Mouse (Mus musculus): ENCODE measurements around the gene Dnajc5. TPM values are rescaled to one million over a fixed set of nuclear protein-coding genes. Genes with fewer than 3 reads are reported as not detected.
A peak's percentile ranks its signal among the peaks of the same experiment; 100 is the strongest.

Gene Dnajc5
- polyA plus RNA-seq, 1 experiment = 190 TPM

- TF ChIP-seq CTCF (IDR thresholded peaks at IDR 0.05; ENCODE audit: borderline replicate concordance, extremely low read depth, insufficient read depth, insufficient read length) = no peak
- no peak for TF ChIP-seq POLR2A (IDR thresholded peaks at IDR 0.05; ENCODE audit: borderline replicate concordance, extremely low read depth, insufficient read depth, insufficient read length, poor library complexity, severe bottlenecking)
- no peak for DNase-seq (ENCODE audit: low read depth)
These were observed 62.7 kb downstream of the Dnajc5 start for GRCm38 (mm10) chr2:181582939-181583338.

DNA sequence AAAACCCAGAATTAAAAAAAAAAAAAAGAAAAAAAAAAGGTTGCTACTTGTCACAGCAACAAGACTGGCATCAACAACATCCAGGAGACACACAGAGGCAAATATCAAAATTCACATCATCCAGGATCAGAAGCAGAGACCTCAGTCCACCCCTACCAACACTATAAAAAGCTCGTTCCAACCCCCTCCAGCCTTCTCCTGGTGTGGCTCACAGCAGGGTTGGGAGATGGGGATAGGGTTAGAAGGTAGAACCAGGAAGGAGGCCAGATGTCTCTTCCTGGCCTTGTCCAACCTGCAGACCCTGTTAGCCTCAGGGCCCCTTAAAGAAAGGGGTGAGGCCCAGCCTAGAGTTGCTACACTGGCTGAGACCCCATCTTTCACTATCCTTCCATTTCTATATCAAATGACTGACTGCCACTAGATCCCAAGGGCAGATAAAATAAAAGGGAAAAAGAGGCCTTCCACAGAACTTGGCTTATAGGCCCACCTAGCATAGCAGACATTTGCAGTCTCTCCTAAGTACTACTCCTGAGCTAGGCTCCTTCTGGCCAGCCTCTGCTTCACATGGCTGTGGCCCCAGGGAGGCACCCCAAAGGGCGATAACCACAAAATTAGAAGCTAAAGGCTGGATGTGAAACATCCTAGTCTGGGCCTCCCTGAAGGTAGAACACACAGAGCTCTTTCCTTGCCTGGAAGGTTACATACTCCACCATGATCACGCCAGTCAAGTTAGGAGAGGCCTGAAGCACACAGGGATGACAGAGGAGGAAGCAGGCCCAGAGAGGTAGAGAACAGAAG lies 63.4 kb downstream of the Dnajc5 start:
- TF ChIP-seq POLR2A (IDR thresholded peaks at IDR 0.05; ENCODE audit: borderline replicate concordance, extremely low read depth, insufficient read depth, insufficient read length, poor library complexity, severe bottlenecking) (no peak), CTCF (IDR thresholded peaks at IDR 0.05; ENCODE audit: borderline replicate concordance, extremely low read depth, insufficient read depth, insufficient read length) (no peak)
- no peak for DNase-seq (ENCODE audit: low read depth)

DNA sequence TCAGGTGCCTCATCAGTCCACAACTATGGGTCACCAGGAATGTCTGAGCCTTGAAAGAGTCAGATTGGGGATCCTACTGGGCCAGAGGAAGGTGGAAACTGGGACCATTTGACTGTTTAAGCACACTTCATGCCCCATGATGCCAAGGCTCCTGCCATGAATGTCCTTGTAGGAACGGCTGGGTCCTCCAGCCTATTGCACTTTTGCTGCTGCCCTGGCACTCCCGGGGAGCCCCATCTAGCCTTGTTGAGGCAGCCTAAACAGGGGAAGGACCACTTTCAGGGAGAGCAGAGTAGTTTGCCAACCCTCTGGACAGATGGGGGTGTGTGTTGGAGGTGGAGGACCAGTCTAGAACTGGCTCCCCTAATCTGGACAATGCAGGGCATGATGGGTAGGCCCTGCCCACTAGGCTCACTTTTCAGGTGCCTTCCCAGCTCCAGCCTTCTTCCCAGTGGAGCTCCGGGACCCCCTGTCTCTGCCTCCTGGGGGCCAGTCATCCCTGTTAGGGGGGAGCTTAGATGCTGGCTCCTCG lies 64.2 kb downstream of the Dnajc5 start, which contains the start of gene Uckl1:
Gene Uckl1 (minus strand): TSS at position 482 of the 532 bp plus-strand sequence.
- TF ChIP-seq POLR2A (IDR thresholded peaks at IDR 0.05; ENCODE audit: borderline replicate concordance, extremely low read depth, insufficient read depth, insufficient read length, poor library complexity, severe bottlenecking) = no peak
- no peak for TF ChIP-seq CTCF (IDR thresholded peaks at IDR 0.05; ENCODE audit: borderline replicate concordance, extremely low read depth, insufficient read depth, insufficient read length)
- no peak for DNase-seq (ENCODE audit: low read depth)

DNA sequence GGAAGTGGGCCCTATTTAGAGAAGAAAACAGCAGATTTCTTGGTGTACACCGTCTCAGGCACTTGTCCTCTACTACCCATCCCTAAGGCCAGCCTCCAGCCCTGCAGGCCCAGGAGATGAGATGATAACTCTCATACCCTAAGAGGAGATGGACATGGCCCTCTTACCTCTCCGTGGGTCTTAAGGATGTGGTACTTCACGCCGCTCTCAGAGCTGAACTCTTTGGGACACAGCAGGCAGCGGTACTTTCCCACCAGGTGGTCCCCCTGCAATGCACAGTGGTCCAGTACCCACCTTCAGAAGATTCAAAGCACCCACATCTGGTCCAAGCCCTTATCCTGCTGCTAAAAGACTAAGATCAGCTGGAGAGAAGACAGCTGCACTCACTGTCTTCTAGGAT lies 65.2 kb downstream of the Dnajc5 start:
- no peak for DNase-seq (ENCODE audit: low read depth)
- no peak for TF ChIP-seq CTCF (IDR thresholded peaks at IDR 0.05; ENCODE audit: borderline replicate concordance, extremely low read depth, insufficient read depth, insufficient read length)
- TF ChIP-seq POLR2A (IDR thresholded peaks at IDR 0.05; ENCODE audit: borderline replicate concordance, extremely low read depth, insufficient read depth, insufficient read length, poor library complexity, severe bottlenecking) = no peak

GRCm38 (mm10) chr2:181586124-181586523 lies 65.8 kb downstream of the Dnajc5 start:
- no peak for DNase-seq (ENCODE audit: low read depth)
- no peak for TF ChIP-seq POLR2A (IDR thresholded peaks at IDR 0.05; ENCODE audit: borderline replicate concordance, extremely low read depth, insufficient read depth, insufficient read length, poor library complexity, severe bottlenecking)
- no peak for TF ChIP-seq CTCF (IDR thresholded peaks at IDR 0.05; ENCODE audit: borderline replicate concordance, extremely low read depth, insufficient read depth, insufficient read length)

GRCm38 (mm10) chr2:181587796-181588195 lies 67.5 kb downstream of the Dnajc5 start:
- 0 out of 2 replicates have a peak, but pooled peaks have one; percentile 2 for TF ChIP-seq CTCF (IDR thresholded peaks at IDR 0.05; ENCODE audit: borderline replicate concordance, extremely low read depth, insufficient read depth, insufficient read length)
- no peak for TF ChIP-seq POLR2A (IDR thresholded peaks at IDR 0.05; ENCODE audit: borderline replicate concordance, extremely low read depth, insufficient read depth, insufficient read length, poor library complexity, severe bottlenecking)
- DNase-seq (ENCODE audit: low read depth) = no peak

DNA sequence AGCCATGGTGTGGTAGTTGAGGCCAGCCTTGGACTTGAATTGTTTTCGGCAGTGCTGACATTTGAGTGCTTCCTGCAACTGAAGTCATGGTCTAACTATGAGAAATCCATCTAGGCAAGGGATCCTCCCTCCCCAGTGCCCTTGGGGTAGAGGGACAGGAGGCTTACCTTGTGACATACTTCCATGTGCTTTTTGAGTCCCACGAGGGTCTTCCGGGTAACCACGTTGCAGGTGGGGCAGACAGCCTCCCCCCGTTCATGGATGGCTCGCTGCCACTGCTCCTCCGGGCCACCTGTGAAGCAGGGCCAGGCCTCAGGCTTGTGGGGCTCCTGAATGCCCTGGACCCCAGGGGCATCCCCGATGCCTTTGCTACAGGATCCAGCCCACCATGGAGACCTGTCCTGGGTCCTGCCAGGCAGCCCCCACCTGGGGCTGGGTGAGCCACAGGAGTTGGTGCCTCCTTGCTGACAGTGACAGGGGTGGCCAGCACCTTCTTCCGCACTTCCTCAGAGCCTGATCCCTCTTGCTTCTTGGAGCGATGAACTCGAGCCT lies 68.0 kb downstream of the Dnajc5 start:
- DNase-seq (ENCODE audit: low read depth) = no peak
- TF ChIP-seq POLR2A (IDR thresholded peaks at IDR 0.05; ENCODE audit: borderline replicate concordance, extremely low read depth, insufficient read depth, insufficient read length, poor library complexity, severe bottlenecking) (no peak), CTCF (IDR thresholded peaks at IDR 0.05; ENCODE audit: borderline replicate concordance, extremely low read depth, insufficient read depth, insufficient read length) (no peak)

- TF ChIP-seq POLR2A (IDR thresholded peaks at IDR 0.05; ENCODE audit: borderline replicate concordance, extremely low read depth, insufficient read depth, insufficient read length, poor library complexity, severe bottlenecking) (no peak), CTCF (IDR thresholded peaks at IDR 0.05; ENCODE audit: borderline replicate concordance, extremely low read depth, insufficient read depth, insufficient read length) (no peak)
- no peak for DNase-seq (ENCODE audit: low read depth)
These were observed 68.9 kb downstream of the Dnajc5 start for GRCm38 (mm10) chr2:181589011-181589731.

- no peak for DNase-seq (ENCODE audit: low read depth)
- TF ChIP-seq CTCF (IDR thresholded peaks at IDR 0.05; ENCODE audit: borderline replicate concordance, extremely low read depth, insufficient read depth, insufficient read length) (no peak), POLR2A (IDR thresholded peaks at IDR 0.05; ENCODE audit: borderline replicate concordance, extremely low read depth, insufficient read depth, insufficient read length, poor library complexity, severe bottlenecking) (no peak)
These were observed 69.4 kb downstream of the Dnajc5 start for GRCm38 (mm10) chr2:181589732-181590105.

- no peak for DNase-seq (ENCODE audit: low read depth)
- TF ChIP-seq CTCF (IDR thresholded peaks at IDR 0.05; ENCODE audit: borderline replicate concordance, extremely low read depth, insufficient read depth, insufficient read length) (no peak), POLR2A (IDR thresholded peaks at IDR 0.05; ENCODE audit: borderline replicate concordance, extremely low read depth, insufficient read depth, insufficient read length, poor library complexity, severe bottlenecking) (no peak)
These were observed 70.2 kb downstream of the Dnajc5 start for GRCm38 (mm10) chr2:181590471-181590870.

- TF ChIP-seq POLR2A (IDR thresholded peaks at IDR 0.05; ENCODE audit: borderline replicate concordance, extremely low read depth, insufficient read depth, insufficient read length, poor library complexity, severe bottlenecking) = no peak
- TF ChIP-seq CTCF (IDR thresholded peaks at IDR 0.05; ENCODE audit: borderline replicate concordance, extremely low read depth, insufficient read depth, insufficient read length) = no peak
These were observed 71.3 kb downstream of the Dnajc5 start, which contains the start of gene Prpf6 for GRCm38 (mm10) chr2:181591528-181592085. Gene Prpf6 (plus strand): TSS chr2:181591868.

More at GRCm38 (mm10) chr2:181591528-181592085, 71.3 kb downstream of the Dnajc5 start, which contains the start of gene Prpf6:
- no peak for DNase-seq (ENCODE audit: low read depth)

Data from brain, embryonic 14.5 days (tissue).